Mouse (Mus musculus): ENCODE data around the gene Tlx2.

The Tlx2 gene

DNA sequence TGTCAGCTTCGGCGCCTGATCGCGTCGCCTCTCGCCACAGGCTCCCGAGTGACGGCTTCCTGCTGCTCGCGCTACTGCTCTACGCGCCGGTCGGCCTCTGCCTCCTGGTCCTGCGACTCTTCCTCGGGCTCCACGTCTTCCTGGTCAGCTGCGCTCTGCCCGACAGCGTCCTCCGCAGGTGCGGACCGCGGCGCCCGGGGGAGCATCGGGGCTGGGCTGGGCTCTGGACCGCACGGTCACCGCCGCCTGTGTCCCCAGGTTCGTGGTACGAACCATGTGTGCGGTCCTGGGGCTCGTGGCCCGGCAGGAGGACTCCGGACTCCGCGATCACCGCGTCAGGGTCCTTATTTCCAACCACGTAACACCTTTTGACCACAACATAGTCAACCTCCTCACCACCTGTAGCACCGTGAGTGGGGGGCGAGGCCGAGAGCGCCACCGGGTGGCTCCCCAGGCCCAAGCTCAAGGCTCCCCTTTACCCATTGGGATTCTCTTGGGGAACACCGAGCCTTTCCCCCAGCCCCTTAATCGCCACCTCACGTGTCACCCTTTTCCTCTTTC is 15.1 kb downstream of the Tlx2 start, which contains the start of gene Htra2:
Gene Htra2 (minus strand): TSS at position 403 of the 561 bp plus-strand sequence.
- peak; percentile 42 for DNase-seq (ENCODE audit: low read depth, low spot score)

DNA sequence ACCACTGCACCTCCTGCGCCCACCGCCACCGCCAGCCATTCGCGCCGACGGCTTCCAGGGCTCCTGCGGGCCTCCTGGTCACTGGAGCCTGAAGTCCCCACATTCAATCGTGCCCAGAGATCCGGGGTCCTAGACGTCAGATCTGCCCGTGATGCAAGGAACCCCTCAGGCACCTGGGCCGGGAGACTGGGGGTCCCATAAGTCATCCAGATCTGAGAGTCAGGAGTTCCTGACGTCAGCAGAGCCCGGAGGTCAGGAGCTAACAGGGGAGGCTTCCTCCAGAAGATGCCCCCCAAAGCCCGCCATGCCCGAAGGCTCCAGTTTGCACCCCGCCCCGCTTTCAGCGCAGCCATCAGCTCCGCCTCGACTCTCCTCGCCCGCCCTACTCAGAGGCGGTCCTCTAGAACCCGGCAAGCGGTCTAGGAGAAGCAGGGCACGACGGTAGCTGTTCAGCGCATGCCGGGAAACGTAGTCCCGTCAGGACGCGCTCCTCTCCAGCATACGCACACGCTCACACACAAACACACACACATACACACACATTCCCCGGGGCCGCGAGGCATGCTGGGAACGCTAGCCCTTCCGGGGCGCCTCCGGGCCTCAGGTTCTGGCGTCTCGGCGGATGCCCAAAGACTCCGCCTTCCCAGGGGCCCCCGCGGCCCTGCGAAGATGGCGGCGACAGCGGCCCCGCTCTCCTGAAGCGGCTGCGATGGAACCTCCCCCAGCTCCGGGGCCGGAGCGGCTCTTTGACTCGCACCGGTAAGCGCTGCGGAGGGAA is 15.8 kb downstream of the Tlx2 start, which contains the start of gene Aup1:
Gene Aup1 (plus strand): TSS at position 448 of the 778 bp plus-strand sequence.
- peak; percentile 98 for DNase-seq (ENCODE audit: low read depth, low spot score)

GRCm38 (mm10) chr6:83053136-83053960 is 16.7 kb downstream of the Tlx2 start:
- DNase-seq (ENCODE audit: low read depth, low spot score) = peak; percentile 52

- no peak for DNase-seq (ENCODE audit: low read depth, low spot score)
Measured at GRCm38 (mm10) chr6:83049367-83049766, 20.7 kb downstream of the Tlx2 start.

GRCm38 (mm10) chr6:83044742-83045141 is 25.4 kb downstream of the Tlx2 start:
- DNase-seq (ENCODE audit: low read depth, low spot score) = no peak

DNA sequence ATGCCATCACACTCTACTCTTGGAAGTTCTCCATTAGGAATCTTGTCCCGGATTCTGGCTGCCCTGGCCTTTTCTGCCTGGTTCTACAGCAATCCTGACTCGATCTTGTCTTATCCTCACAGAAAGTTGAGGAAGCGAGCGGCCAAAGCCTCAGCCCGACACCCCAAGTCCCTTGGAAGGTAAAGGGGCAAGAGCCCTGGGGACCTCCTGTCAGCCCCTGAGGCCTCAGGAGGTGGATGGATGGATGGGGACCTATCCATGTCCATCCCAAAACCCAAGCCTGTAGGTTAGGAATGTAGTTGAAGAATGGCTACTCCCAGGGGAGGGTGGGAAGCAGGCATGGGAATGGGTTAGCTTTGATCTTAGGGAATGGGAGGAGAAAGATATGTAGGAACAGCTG is 26.1 kb downstream of the Tlx2 start:
- no peak for DNase-seq (ENCODE audit: low read depth, low spot score)

GRCm38 (mm10) chr6:83043561-83043960 is 26.5 kb downstream of the Tlx2 start:
- DNase-seq (ENCODE audit: low read depth, low spot score) = no peak

DNA sequence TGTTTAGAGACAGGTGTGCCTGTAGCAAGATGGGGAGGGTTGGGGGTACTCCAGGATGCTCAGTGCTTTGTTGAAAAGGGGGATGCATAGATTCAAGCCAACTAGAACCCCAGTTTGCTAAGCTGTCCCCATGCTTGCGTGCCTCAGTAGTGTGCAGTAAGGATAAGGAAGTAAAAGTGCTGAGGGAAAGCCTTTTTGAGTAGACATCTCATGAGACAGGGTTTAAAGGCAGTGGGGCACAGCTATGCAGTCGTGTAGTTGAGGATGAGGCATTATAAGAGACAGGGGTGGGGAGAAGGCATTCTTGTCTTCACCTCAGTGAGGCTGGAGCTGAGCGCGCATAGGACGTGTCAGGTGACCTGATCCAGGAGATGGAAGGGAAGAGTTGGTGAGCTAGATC is 29.5 kb downstream of the Tlx2 start:
- DNase-seq (ENCODE audit: low read depth, low spot score) = no peak

- peak; percentile 95 for DNase-seq (ENCODE audit: low read depth, low spot score)
Measured at GRCm38 (mm10) chr6:83038496-83039012, 31.5 kb downstream of the Tlx2 start.

GRCm38 (mm10) chr6:83037188-83037587 is 32.9 kb downstream of the Tlx2 start:
- no peak for DNase-seq (ENCODE audit: low read depth, low spot score)

GRCm38 (mm10) chr6:83034463-83035055 is 35.5 kb downstream of the Tlx2 start:
- DNase-seq (ENCODE audit: low read depth, low spot score) = no peak

DNA sequence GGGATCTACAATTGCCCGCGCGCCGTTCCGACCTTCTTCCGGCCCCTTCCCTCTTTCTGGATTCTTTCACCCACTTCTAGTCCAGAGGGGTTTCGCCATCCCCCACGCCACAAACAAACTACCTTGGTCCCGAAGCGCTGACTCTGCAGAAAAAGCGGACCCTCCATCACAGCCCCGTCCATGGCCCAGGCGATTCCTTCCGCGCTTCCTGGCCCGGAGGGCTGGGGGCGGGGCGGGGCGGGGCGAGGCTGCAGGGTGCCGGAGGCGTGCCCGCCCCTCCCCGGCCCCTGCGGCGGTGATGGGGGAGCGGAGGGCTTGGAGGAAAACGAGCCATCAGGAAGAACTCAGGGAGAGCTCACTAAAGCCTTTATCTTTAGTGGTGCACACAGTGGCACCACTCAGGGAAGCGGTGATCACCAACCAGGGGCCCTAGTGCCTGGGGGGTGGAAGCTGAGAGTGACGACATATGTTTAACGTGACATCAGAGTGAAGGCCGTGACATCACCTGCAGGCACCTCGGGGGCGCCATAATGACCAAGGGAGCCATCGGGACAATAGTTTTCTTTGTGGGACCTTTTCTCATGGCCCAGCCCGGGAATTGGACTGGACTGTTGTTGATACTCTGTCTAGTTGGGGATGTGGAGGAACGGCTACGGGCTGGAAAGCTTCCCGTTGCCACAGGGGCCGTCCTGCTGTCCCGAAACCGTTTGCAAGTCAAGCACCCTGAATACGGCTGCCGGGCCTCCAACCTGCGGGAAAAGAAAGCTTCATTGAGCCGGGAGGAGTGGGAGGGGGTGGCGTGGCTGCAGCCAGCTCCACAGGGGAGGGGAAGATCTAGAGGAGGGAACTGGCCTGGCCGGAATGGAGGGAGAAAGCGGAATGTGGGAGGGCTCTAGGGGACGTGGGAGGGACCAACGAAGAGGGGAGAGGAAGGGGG is 36.6 kb downstream of the Tlx2 start, which contains the start of the genes Dok1 and Loxl3:
Gene Dok1 (minus strand): TSS at position 223 of the 937 bp plus-strand sequence.
Gene Loxl3 (plus strand): TSS at position 925 of the 937 bp plus-strand sequence.
- DNase-seq (ENCODE audit: low read depth, low spot score) = peak; percentile 90

DNA sequence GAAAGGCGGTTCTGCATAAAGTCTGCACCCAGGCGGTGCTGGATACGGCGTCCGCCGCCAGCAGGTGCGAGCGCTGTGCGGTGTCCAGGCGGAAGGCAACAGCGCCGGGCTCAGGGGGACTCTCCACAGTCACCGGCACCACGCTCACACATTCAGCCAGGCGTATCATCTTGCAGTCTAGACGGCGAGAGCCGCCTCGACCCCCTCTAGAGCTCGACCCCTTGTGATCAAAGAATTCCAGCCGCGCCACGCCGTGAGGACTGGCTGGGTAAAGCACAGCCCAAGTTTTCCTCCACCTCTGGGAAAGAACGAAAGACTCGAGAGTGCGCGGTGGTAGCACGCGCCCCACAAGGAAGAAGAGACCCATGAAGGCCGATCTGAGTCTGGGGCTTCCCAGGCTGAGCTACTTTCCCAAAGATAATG is 37.3 kb downstream of the Tlx2 start:
- DNase-seq (ENCODE audit: low read depth, low spot score) = peak; percentile 76

DNA sequence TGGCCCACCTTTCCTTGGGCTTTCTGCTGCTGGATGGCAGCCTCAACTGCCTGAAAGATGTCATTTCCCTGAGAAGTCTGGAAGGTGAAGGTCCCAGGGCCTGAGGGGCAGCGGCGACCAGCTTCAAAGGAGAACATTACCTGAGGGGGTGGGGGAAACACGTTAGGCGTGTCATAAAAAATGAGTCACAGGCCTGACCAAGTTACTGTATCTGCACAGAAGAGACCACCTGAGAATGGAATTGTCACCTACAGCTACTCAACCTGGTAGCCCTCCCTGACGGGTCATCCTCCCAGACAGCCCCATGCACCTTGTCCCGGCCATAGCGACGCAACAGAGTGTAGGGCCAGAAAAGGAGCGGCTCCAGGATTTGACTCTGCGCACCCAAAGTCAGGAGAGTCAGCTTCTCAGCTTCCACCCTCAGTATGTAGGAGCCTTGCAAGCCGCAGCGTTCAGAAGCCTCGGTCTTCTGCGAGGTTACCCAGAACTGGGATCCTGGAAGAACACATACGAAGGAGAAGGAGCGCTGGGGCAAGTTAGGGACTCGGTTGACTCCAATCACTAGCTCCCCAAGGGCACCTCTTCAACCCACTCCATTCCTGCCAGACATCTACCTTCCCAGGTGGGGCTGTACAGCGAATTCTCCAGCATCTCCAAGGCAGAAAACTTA is 38.0 kb downstream of the Tlx2 start:
- DNase-seq (ENCODE audit: low read depth, low spot score) = no peak

GRCm38 (mm10) chr6:83031111-83031510 is 39.0 kb downstream of the Tlx2 start:
- DNase-seq (ENCODE audit: low read depth, low spot score) = no peak

DNA sequence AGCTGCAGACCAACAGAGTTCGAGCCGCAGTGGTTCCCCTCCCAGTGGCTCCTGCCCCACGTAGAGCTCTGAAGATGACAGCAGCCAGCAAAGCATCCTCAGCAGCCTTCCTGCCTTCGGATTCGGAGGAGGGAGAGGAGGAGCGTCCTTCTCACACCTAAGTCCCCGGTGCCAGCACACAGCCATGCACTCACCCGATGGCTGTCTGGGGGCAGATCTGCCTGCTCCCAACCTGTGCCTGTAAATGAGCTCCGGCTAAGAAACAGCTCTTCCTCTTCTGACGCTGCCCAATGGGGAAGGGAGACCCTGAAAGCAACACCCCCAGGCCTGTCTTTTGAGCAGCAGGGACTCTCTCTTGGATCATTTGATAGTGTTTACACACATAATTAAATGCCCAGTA is 40.3 kb downstream of the Tlx2 start:
- DNase-seq (ENCODE audit: low read depth, low spot score) = peak; percentile 22

- no peak for DNase-seq (ENCODE audit: low read depth, low spot score)
Measured at GRCm38 (mm10) chr6:83027706-83028105, 42.4 kb downstream of the Tlx2 start.

DNA sequence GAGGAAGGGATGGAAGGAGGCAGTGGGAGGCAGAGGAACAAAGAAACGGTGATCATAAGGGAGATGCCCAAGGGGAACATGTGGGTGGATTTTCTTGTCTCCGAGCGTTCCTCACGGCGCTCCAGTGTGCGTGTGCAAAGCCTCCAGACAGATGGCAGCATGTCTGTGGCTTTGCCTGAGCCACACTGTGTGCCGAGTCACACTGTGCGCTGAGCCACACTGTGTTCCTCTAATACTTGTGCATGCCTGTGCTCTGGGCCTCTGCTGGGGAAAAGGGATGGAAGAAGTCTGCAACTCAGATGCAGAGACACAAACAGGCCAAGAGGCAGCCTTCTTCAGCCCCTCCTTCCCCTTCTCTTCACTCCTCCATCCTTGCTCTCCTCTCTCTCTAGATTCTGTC is 42.8 kb downstream of the Tlx2 start:
- no peak for DNase-seq (ENCODE audit: low read depth, low spot score)

DNA sequence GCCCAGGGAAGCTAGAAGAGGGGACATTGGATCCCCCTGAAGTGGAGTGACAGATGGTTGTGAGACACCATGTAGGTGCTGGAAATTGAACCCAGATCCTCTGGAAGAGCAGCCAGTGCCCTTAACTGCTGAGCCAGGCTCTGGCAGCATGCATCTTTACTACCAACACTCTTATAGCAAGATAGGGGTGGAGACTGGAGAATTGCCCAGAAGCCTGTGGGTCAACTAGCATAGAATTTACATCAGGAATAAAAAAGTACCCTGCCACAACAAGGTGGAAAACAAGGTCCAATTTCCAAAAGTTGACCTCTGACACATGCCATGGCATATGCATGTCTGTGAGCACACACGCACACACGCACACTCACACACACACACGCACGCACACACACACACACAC is 44.9 kb downstream of the Tlx2 start:
- no peak for DNase-seq (ENCODE audit: low read depth, low spot score)

DNA sequence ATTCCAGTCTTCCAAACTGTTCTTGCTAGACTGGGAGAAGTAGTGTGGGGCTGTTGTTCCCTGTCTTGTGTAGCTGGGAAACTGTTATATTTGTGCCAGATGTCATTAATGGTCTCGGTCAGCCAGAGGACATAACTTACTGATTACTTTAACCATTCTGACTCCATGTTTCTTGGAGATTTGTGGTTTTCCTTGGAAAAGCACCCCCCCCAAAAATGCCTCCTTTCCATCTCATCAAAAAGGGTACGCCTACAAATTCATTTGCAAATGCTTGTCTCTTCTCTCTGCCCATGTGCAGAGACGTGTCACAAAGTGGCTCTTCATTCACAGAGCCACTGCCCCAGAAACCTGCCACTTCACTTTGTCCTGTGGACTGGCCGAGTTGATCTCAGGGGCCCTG is 45.7 kb downstream of the Tlx2 start:
- DNase-seq (ENCODE audit: low read depth, low spot score) = no peak

Measured in R1 (cell line).